8 mouse cellular contexts compared by ENCODE assay signal in the genomic region with DNA sequence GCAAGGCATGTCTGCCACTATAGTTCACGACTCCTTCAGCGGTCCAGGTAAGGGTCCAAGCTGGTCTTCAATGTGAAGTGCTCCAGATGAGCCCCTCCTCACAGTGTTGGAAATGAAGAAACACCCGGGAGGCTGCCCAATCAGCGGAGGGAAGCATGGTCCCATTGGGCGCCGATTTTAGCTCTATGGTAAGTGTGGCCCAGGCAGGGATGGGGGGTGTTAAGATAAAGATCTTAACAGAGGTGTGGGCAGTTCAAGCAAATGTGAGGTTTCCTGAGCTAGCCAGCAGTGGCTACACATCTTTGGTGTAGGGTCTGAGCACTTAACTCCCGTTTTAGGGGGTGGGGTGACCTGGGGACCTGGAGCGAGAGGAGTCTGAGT. TPM values are rescaled to one million over a fixed set of nuclear protein-coding genes. Genes with fewer than 3 reads are reported as not detected.
DNase-seq lines count a peak whose midpoint lies in the region; ATAC-seq lines count a peak whose summit lies in the region.

No protein-coding gene starts in this region.

- H3K9me3 ChIP-seq in kidney, embryonic 16.5 days (ENCODE audit: low read length) = no peaks in the 10 kb centered on the region
- H3K9me3 ChIP-seq in hindbrain, embryonic 11.5 days (ENCODE audit: control insufficient read depth, low read length) = no peaks in the 10 kb centered on the region
- H3K9me3 ChIP-seq in midbrain, embryonic 11.5 days (ENCODE audit: control insufficient read depth, low read length) = no peaks in the 10 kb centered on the region

- peak overlapping the region; percentile 70 for H3K4me2 ChIP-seq in kidney, embryonic 16.5 days (replicated peaks; ENCODE audit: low read depth, low read length)
- peak overlapping the region; percentile 50 for H3K4me2 ChIP-seq in hindbrain, embryonic 11.5 days (replicated peaks; ENCODE audit: low read depth, low read length)
- H3K4me2 ChIP-seq in midbrain, embryonic 11.5 days = peak overlapping the region; percentile 64

- H3K4me3 ChIP-seq in kidney, embryonic 16.5 days (ENCODE audit: low read length) = peak overlapping the region; percentile 81
- H3K4me3 ChIP-seq in hindbrain, embryonic 11.5 days (ENCODE audit: low read depth, low read length) = peak overlapping the region; percentile 76
- peak overlapping the region; percentile 68 for H3K4me3 ChIP-seq in midbrain, embryonic 11.5 days (ENCODE audit: low read depth, low read length)

- no peaks in the 10 kb centered on the region for H3K27me3 ChIP-seq in kidney, embryonic 16.5 days (ENCODE audit: insufficient read depth, low read length)
- H3K27me3 ChIP-seq in hindbrain, embryonic 11.5 days (ENCODE audit: control insufficient read depth, insufficient read depth, low read length) = no peaks in the 10 kb centered on the region
- H3K27me3 ChIP-seq in midbrain, embryonic 11.5 days (ENCODE audit: control insufficient read depth, insufficient read depth, low read length) = no peaks in the 10 kb centered on the region

- 6% methylated on average over 8 of the region's 8 CpGs for WGBS in kidney, embryonic 16.5 days
- 9% methylated on average over 8 of the region's 8 CpGs for WGBS in hindbrain, embryonic 11.5 days
- 6% methylated on average over 8 of the region's 8 CpGs for WGBS in midbrain, embryonic 11.5 days

- H3K4me1 ChIP-seq in kidney, embryonic 16.5 days (ENCODE audit: insufficient read depth, low read length) = peaks cover 5% of the 10 kb centered on the region; the same call in 1 of the 2 replicates
- H3K4me1 ChIP-seq in hindbrain, embryonic 11.5 days (replicated peaks; ENCODE audit: control insufficient read depth, insufficient read depth, low read length) = no peaks in the 10 kb centered on the region
- H3K4me1 ChIP-seq in midbrain, embryonic 11.5 days (ENCODE audit: control insufficient read depth, insufficient read depth, low read length) = peaks cover 7% of the 10 kb centered on the region

- peak overlapping the region; percentile 82 for H3K9ac ChIP-seq in kidney, embryonic 16.5 days (replicated peaks; ENCODE audit: low read length)
- peak overlapping the region; percentile 95 for H3K9ac ChIP-seq in hindbrain, embryonic 11.5 days (ENCODE audit: low read depth, low read length)
- H3K9ac ChIP-seq in midbrain, embryonic 11.5 days (ENCODE audit: low read length) = peak overlapping the region; percentile 91

- H3K36me3 ChIP-seq in kidney, embryonic 16.5 days (ENCODE audit: insufficient read depth, low read length) = no peaks in the 10 kb centered on the region
- no peaks in the 10 kb centered on the region for H3K36me3 ChIP-seq in hindbrain, embryonic 11.5 days (ENCODE audit: control insufficient read depth, insufficient read depth, low read length)
- H3K36me3 ChIP-seq in midbrain, embryonic 11.5 days (ENCODE audit: control insufficient read depth, insufficient read depth, low read length) = no peaks in the 10 kb centered on the region

- peak overlapping the region; percentile 79 for H3K27ac ChIP-seq in kidney, embryonic 16.5 days (ENCODE audit: low read length)
- H3K27ac ChIP-seq in hindbrain, embryonic 11.5 days (ENCODE audit: low read depth, low read length) = no peak overlapping the region
- no peak overlapping the region for H3K27ac ChIP-seq in midbrain, embryonic 11.5 days (ENCODE audit: low read depth, low read length)

- no peak; the same call in 1 of the 2 replicates for ATAC-seq in kidney, embryonic 16.5 days (ENCODE audit: low FRiP score, low TSS enrichment)
- peak; percentile 15; the same call in 1 of the 2 replicates for ATAC-seq in common myeloid progenitor, adult 5-6 weeks (replicated peaks; ENCODE audit: low read depth, poor library complexity, severe bottlenecking)
- ATAC-seq in hindbrain, embryonic 11.5 days (ENCODE audit: low FRiP score) = peak; percentile 74
- peak; percentile 61 for ATAC-seq in midbrain, embryonic 11.5 days (ENCODE audit: low FRiP score)
- no peak for ATAC-seq in erythroid progenitor cell, adult 5-6 weeks (replicated peaks; ENCODE audit: low FRiP score, poor library complexity, severe bottlenecking)

- no peak for DNase-seq in kidney, adult 9 months
- no peak for DNase-seq in hindbrain, embryonic 11.5 days (ENCODE audit: low spot score)
- no peak for DNase-seq in midbrain, embryonic 11.5 days (ENCODE audit: low spot score, missing footprints)
- DNase-seq in thymus, postnatal 0 days (ENCODE audit: low spot score) = no peak
- DNase-seq in thymus, adult 18-20 months = no peak

RNA-seq across cellular contexts. Expression of gene Gpr63, which starts 0.3 kb away (rescaled TPM):
- polyA plus RNA-seq in kidney, embryonic 16.5 days (2015; fragmentation: Nextera tagmentation; extraction: Ambion mirVana) = 0.61 and 0.71 TPM in 2 replicates
- total RNA-seq in common myeloid progenitor, adult 5-6 weeks (2017) = 0.18 TPM in 1 of 2 replicates, not detected in the other
- 2.8 and 3.5 TPM in 2 replicates for polyA plus RNA-seq in hindbrain, embryonic 11.5 days (2014; fragmentation: Nextera tagmentation; extraction: Ambion mirVana)
- polyA plus RNA-seq in midbrain, embryonic 11.5 days (2014; fragmentation: Nextera tagmentation; extraction: Ambion mirVana) = 2.3 and 2.4 TPM in 2 replicates
- total RNA-seq in erythroid progenitor cell, adult 5-6 weeks (2015; ENCODE audit: low replicate concordance) = not detected in 2 replicates
- total RNA-seq in erythroid progenitor cell, adult 5-6 weeks (2017; ENCODE audit: low replicate concordance) = not detected in 2 replicates
- polyA plus RNA-seq in thymus, postnatal 0 days (2015; fragmentation: Nextera tagmentation; extraction: Ambion mirVana) = 0.47 and 0.69 TPM in 2 replicates

Comparison
In these comparisons a context has a peak if more than half of its experiments do, and no peak if none do; other contexts are left out.
1. ATAC-seq: peak in common myeloid progenitor, adult 5-6 weeks (single experiment), hindbrain, embryonic 11.5 days (single experiment) and midbrain, embryonic 11.5 days (single experiment); none in kidney, embryonic 16.5 days (single experiment) and erythroid progenitor cell, adult 5-6 weeks (single experiment).
2. Peak in every context shown above with its lines, with median percentiles within 50 percentile points of each other: H3K4me2 ChIP-seq, H3K4me3 ChIP-seq and H3K9ac ChIP-seq.